Mouse (Mus musculus): Measurements from ENCODE around the gene Ccdc92b.
"Not testable (repeated sequence)": the region's sequence is repeated elsewhere in the genome, so short reads cannot be mapped to it uniquely, and the experiment has no call there.

Gene Ccdc92b

DNA sequence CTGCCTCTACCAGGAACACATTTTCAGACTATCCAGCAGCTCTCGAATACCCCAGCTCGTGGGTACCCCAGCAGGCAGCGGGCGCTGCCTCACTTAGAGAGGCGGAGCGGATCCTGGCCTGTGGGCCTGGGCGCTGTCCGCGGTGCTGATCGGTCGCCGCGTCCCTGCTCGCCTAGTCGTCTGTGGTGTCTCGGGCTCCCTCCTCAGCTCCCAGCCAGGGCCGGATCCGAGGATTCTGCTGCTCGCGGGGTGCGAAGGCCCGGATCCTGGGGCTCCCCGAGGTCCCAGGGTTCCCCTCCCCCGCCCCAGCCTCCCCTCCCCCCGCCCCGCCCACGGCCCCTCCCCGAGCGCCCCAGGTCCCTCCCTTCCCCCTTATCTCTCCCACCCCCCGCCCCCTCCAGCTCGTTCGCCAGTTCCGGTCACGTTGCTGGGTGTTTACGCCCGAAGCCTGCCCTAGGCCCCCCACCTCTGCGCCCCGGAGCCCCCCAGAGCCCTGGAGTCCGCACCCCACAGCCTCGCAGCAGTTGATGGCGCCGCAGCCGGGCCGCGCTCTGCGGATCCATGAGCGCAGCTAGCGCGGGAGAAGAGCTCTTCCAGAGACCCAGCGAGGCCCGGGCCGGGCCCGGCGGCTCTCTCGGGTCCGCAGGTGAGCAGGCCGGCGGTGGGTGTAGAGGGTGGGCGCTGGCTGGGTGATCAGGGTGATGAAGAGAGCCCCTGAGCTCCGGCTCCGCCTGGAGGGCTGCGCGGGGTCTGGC is at the start of gene Ccdc92b:
Gene Ccdc92b (plus strand): TSS at position 405 of the 755 bp plus-strand sequence.
- DNase-seq = peak; percentile 28 to 65

DNA sequence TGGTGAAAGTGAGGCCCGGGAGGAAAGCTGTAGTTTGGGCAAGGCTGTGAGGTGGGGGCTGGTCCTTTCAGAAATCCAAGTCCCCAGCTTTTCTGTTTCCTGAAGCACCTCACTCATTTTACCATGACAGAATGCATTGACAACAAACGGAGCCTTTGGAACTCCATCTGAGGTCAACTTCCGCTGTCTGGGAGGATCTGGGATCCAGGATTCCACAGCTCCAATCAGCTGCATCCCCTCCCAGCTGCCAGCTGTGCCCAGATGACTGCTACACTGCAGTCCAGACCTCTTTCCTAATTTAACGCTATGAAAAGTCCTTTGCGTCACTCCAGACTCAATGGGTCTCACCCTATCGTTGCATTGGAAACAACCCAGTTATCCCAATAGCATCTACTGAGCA is 49.7 kb upstream of the Ccdc92b start:
- DNase-seq = no peak

DNA sequence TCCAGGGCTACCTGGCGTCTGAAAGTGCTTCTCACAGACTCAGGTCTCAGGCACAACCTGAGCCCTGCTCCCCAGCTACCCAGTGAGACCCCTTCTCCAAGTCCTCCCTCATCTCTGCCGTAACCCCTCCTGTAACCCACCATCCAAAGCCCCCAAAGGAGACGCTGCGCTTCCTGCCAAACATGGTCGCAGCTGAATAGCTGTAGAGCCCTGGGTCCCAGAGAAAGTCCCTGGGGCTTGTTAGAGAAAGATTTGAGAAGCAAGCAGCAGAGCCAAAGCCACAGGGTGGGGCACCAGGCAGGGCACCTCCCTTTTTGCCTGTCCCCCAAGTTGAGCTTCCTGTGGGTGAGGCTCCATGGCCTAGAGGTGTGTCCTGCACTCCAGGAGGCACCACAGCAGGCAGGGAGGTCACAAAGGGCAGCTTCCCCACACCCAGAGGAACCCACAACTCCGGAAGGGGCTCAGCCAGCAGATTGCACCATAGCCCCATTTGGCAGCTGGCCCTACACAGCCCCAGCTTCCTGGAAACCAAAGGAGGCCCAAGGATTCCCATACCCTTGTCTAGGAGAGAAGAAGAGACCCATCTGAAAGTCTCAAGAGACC is 46.8 kb upstream of the Ccdc92b start:
- DNase-seq = peak; percentile 20 to 43

DNA sequence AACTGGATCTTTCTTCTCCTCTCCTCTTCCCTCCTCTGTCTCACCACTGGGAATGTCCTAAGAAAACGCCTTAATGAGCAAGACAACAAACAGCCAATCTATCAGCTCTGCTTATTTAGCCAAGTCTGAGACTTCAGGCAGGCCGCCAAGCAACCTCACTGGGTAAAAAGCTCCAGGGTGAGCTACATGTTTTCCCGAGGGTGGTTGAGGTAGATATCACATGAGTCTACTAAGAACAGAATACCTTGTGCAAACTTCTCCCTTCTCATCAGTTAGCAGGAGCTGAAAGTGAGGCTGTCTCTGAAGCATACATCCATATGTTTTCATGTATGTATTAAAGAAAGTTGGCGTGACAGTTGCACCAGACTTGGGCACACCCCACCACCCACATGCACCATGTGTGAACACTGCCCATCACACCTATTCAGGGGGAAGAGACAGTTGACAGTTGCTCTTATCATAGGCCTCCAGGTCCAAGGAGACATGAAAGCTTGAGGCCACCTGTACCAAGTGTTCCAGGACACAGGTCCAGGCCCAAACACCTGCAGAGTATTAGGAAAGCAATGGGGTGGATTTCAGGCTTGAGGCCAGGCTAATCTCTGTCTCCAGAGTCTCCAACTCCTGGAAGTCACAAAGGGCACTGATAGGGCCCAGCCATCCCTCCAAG is 44.5 kb upstream of the Ccdc92b start:
- DNase-seq = no peak

DNA sequence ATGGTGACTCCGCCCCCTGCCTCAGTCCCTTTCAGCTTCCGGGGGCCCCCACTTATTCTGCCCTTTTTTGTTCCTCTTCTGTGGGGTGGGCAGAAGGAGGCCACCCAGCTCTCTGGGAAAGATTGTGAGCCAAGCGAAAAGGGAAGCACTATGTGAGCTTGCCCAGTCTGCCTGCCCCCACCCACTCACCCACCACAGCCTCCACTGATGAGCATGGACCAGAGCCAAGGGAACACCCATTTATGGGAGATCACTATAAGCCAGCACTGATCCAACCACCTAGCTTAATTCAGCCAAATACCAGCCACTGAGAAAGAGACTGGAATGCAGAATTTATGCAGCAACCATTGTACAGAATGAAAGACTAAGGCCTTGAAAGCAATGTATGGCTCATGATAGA is 43.5 kb upstream of the Ccdc92b start:
- peak; percentile 10 for DNase-seq

DNA sequence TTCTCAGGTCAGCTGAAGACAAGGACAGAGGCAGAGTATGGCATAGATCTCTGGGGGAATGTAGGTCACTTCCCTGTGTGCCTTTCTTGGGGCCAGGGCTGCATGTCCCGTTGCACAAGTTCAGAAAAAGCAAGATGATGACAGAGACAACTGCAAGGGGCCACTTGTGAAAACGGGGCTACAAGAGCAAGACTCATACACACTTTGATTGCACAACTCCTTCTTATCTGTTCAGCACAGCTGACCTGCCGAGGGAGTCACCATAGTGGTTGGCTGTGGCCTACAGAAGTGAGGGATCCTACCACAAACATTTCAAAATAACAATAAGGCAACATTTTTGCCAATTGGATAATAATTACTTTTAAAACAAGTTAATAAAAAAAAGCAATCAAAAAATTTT is 42.3 kb upstream of the Ccdc92b start:
- no peak for DNase-seq

DNA sequence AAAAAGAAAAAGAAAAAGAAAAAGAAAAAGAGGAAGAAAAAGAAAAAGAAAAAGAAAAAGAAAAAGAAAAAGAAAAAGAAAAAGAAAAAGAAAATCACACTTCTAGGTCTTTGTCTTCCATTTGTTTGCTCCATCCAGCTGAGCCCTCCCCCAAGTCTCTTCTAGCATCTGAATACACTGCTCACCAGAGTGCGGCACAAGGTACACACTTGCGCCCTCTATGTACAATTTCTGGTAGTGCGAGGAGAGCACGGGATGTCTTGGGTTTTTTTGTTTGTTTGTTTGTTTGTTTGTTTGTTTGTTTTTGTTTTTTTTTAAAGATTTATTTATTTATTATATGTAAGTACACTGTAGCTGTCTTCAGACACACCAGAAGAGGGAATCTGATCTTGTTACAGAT is 38.1 kb upstream of the Ccdc92b start:
- DNase-seq = not testable (repeated sequence)

DNA sequence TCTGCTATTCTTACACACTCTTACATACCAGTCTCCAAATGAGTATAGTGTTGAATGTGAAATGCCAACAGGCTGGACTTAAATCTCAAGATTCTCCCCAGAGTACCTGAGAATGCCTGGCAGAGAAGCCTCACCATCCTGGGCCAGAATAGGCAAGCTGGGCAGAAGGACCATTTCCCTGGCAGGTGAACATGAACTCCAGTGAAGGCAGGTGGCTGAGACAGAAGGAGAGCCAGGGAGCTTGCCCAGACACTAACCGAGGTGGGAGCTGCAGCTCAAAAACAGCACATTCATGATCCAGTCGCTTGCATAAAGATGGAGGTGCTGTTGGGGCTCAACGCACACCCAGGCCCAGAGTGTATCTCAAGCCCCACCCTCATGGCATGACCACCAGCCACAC is 36.9 kb upstream of the Ccdc92b start:
- no peak for DNase-seq

DNA sequence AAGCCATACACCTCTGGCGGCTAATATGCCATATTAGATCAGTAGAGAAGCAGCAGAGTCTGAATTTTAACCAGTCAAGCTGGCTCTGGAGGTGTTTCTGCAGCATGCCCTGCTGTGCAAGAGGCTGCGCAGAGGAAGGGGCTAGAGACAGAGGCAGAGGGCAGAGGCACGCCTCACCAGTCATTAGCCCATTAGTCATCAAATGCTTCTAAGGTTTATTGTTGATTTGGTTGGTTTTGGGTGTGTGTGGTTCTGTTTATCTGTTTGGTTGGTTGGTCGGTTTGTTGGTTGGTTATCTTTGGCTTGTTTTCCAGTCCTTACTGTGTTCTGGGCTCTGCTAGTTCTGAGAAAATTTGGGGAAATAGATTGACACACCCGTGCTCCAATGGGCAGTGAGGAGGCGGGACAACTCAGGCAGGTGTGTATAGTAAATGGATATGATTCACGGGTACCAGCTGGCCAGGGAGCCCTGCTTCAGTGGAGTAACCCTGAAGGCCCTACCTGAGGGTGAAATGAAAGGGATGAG is 35.5 kb upstream of the Ccdc92b start:
- no peak for DNase-seq

DNA sequence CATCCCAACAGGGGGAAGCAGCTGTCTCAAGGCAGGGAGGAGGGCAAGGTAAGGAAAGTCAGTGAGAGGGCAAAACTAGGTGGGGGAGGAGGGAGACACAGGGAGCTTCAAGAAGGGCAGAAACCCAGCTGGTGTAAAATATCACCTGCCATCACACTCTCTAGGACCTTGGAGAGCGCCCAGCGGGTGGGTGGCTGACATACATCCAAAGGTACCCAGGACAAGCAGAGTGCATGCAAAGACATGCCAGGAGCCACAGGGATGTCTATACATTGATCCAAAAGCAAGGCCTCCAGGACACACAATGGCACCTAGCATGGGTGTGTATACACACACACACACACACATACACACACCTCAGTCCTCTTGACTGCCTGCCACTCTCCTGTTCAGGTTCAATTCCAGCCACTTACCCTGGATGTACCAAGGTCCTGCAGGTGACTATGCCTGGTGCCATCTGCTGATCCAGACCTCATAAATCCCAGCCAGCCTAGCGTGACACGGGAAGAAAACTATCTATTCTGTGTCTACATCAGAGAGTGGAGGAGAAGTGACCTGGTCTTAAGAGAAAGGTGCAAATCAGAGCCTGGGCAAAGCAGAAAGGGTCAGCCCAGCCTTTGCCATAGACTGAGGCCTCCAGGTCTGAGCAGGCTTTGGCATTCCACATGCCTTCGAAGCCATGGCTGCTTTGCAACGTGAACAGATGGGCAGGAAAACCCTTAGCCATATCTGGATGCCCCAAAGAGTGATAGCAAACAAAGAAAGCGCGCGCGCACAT is 34.3 kb upstream of the Ccdc92b start:
- DNase-seq = no peak

DNA sequence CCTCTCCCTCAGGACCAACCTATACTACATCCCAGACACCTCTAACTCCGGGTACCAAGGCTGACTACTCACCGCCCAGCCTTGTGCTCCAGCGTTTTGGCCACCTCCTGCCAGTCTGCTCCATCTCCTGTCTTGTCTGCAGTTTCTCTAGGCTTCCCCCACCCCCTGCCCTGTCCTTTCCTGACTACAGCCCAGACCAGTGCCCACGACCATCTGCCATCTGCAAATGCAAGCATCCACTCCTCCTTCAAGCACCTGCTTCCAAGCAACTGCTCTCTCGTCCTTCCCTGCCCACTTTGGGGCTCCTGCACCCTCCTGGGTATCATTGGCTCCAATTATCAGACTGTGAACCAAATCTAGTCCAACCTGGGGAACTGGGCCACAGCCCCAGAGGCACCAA is 33.0 kb upstream of the Ccdc92b start:
- no peak for DNase-seq

DNA sequence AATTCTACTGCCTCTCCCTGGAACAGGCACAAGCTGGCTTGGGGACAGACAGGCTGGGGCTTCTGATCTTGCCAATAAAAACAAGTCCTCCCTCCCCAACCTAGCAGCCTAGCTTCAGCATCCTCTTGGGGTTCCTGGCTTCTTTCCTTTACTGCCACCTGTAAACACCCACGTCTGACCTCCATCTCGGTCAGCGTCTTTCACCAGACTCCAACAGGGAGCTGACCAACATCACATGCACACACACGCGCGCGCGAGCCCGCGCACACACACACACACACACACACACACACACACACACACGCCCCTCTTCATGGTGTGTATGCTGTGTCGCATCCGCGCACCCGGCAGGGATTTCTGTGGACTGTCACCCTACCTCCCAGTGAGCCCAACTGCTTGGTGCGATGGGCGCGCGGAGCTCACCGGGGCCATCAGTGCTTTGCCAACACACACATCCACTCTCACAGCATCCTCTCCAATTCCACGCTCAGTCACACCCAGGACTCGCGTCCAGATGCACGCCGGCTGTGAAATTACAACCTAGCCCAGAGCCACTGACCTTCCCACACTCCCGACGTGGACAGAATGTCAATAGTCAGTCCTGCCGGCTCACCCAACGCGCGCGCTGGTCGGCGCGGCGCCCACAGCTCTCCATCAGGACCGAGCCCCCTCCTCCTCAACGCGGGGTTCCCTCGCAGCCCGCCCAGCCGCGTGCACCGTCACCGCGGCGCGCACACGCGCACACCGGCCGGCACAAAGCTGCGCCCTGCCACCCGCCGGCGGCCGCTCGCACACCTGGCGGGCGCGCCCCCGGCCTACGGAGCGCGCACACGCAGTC is 29.8 kb upstream of the Ccdc92b start:
- no peak for DNase-seq

DNA sequence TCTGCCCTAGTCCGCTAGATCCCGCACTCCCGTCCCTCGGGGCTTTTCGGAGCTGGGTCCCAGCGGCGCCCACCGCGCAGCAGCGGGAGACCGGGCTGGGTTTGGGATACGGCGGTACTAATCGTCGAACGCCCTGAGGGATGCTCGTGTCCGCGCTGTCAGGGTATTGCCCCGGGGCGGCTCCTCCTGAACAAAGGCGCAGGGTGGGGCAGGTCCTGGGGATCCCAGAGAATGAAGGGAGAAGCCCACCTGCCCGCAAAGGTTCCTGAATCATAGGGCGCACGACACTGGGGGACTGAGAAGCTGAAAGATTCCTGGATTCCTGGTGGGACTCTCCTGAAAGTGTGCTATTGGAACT is 29.2 kb upstream of the Ccdc92b start:
- DNase-seq = no peak

DNA sequence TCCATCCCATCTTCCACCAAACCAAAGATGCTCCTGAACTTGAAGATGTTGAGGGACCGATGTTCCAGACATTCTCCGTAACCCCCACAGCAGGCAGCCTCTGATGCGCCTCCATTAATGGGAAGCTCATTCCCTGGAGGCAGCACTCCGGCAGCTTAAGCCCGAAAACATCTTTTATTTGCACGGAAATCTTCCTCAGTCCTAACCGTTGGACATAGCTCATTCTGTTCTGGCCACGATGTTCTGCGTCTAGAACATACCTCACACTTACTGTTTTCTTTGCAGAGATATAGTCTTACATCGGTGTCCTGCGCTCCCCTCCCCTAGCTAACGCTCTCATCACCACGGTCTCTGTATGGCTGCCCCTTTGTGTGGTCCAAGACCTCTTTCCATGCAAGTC is 28.7 kb upstream of the Ccdc92b start:
- DNase-seq = no peak

DNA sequence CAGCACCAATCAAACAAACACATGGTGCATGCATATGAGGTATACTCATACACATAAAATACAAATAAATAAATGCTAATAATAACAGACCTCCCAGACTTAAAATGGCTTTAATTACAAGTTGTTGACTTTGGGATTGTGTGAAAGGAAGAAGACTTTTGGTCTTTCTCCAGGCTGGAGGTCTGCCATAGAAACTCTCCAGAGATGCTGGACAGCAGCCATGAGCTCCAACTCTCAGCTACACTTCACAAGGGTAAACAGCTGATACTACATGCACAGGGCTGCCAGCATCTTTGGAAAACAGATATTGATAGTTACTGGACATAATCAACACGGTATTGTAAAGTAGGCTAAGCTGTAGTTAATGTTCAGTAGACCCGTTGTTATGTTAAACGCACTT is 27.2 kb upstream of the Ccdc92b start:
- no peak for DNase-seq

DNA sequence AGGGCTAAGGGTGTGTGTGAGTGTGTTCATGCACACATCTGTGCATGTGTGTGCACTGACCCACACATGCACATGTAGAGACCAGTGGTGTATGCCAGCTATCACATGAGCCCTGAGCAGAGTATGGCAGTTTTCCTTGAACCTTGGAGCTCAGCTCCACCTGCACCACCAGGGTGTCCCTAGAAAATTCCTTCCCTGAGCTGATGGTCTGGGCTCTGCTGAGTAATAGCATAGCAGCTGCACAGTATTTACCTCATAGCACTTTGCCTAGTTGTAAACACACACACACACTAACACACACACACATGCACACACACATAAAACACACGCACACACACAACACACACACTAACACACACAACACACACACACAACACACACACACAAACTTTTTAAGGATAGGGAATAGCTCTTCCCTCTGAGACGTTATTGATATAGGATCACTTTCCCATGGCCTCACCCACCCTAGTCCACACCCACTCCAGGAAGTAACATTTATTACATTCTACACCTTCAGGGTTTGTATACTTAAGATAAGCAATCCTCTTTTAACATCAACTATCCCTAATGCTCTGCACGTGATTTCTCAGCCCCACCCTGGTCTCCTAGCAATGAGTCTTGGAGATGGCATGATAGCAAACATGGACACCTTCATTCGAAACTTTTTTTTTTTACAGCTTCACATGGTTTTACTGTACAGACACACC is 22.0 kb upstream of the Ccdc92b start:
- DNase-seq = no peak

DNA sequence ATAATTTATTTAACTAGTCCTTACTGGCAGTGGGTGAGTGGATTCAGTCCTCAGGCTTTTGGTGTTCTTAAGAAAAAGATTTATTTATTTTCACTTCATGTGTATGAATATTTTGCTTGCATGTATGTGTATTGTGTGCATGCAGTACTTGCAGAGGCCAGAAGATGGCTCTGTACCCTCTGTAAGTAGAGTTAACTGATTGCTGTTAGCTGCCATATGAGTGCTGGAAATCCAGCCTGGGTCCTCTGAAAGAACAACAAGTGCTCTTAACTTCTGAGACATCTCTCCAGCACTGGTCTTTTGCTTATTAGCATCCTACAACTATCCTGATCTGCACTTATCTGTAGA is 21.4 kb upstream of the Ccdc92b start:
- DNase-seq = no peak

DNA sequence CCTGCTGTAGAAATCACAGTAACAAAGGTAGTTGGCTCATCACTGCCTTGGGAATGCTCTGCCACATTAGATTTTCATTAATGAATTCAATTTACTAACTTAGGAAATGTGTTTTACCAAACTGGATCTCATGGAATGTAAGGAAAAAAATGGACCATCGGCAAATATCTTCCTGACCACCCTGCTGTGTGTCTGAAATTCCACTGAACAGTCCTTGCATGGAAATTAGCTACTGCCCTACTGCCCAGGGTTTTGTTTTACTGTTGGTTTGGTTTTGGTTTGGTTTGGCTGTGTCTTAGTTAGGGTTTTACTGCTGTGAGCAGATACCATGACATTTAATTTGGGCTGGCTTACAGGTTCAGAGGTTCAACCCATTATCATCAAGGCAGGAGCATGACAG is 17.1 kb upstream of the Ccdc92b start:
- DNase-seq = no peak

DNA sequence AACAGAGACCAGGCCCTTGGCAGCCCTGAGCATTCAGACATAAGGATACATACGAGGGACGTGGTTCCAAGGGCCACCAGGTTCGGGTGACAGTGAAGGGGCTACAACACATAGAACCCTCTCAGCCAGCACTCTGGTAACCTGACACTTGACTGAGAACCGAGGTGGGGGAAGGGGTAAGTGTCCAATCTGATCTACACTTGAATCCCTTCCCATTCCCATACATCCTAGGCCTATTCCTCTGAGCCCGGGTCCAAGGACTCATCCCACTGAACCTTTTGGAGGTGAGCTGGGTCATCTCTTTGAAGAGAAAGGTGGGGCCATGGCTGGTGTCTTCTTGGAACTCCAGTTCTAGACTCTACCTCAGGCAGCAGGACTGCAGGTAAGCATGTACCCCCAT is 9.3 kb upstream of the Ccdc92b start:
- no peak for DNase-seq

DNA sequence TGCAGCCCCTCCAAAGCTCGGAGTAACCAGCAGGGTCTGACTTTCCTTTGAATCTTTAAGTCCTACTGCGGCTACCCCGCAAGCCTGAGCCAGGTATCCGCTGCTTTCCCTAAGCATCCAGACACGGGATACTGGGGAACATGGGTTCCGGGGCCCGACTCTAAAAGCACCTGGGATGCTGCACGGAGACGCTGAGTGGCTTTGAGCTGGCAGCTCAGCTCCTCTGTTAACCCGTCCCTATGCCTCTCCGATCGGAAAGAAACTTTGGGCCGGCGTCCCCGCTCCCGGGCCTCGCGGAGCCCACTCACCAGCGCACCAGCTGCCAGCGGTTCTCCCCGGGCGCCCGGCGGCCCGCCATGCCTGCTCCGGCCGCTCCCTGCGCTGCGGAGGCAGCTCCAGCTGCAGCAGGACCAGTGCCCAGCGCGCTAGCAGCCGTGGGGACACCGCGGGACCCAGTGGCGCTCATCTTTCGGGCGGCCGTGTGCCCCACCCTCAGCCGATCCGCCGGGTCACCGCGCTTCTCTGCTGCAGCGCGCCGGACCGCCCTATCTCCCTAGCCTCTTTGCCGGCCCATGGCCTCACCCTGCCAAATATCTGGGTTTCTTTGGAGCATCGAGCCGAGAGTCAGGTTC is 8.7 kb upstream of the Ccdc92b start, which contains the start of gene Rap1gap2:
Gene Rap1gap2 (minus strand): TSS at position 371 of the 632 bp plus-strand sequence.
- no peak for DNase-seq

DNA sequence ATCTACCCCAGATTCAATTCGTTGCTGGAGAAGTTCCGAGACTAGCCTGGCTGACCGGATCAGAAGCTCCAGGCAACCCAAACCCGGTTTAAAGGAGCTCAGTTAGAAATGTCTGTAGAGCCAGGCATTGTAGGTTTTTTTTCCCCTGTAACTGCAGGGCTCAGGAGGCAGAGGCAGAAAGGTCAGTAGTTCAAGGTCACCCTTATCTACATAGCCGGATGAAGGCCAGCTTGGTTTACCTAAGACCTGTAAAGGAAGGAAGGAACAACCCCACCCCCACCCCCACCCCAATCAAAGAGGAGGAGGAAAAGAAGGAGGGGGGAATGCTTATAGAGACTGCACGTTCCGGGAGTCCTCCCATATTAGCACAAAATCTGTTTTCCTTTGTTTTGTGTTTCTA is 8.0 kb upstream of the Ccdc92b start:
- no peak for DNase-seq

Measured in spleen, adult 18-20 months (tissue).